ENCODE assay signal across 9 mouse cellular contexts in genomic region chr8:71633164-71633563, GRCm38 (mm10). TPM values are rescaled to one million over a fixed set of nuclear protein-coding genes. Genes with fewer than 3 reads are reported as not detected.
DNase-seq lines count a peak whose midpoint lies in the region; ATAC-seq and TF ChIP-seq lines count a peak whose summit lies in the region.
"Had no signal": no experiment of that assay in that cellular context is flagged by ENCODE, and none has a peak within 500 bp of the region (broad histone marks: within the 10 kb centered on the region; RNA-seq: fewer than 3 reads in every experiment).

No protein-coding gene starts in this region.

- H3K4me3 ChIP-seq in bone marrow macrophage, adult 2 months (ENCODE audit: insufficient read depth, low read length) = peak overlapping the region; percentile 52
- no peak overlapping the region for H3K4me3 ChIP-seq in liver, embryonic 13.5 days (replicated peaks)
- H3K4me3 ChIP-seq: erythroblast, embryonic 14.5 days had no signal

- intact Hi-C loops in heart, postnatal 25 days (cut with DNase I) = loop anchor here (2.0 to 5.0 kb wide), 2 partner anchors 36 to 70 kb away; partner anchors contain the start of gene Fam129c

- H3K9me3 ChIP-seq in liver, embryonic 13.5 days (replicated peaks) = no peaks in the 10 kb centered on the region

- no peak for ATAC-seq in liver, embryonic 13.5 days (ENCODE audit: low read depth)

- 0 out of 2 replicates have a peak, but pooled peaks have one; percentile 44 for TF ChIP-seq CTCF in bone marrow macrophage, adult 2 months (IDR thresholded peaks at IDR 0.05; ENCODE audit: low read depth, low read length)

- peak overlapping the region; percentile 26; the same call in 1 of the 2 replicates for H3K4me2 ChIP-seq in liver, embryonic 13.5 days

- H3K9ac ChIP-seq in liver, embryonic 13.5 days = no peak overlapping the region

- H3K27me3 ChIP-seq in liver, embryonic 13.5 days = peaks cover 76% of the 10 kb centered on the region

- no peaks in the 10 kb centered on the region for H3K36me3 ChIP-seq in liver, embryonic 13.5 days

- no peak for TF ChIP-seq POLR2A in bone marrow macrophage, adult 2 months (IDR thresholded peaks at IDR 0.05; ENCODE audit: borderline replicate concordance, low read depth, low read length)

- peaks cover 37% of the 10 kb centered on the region for H3K4me1 ChIP-seq in bone marrow macrophage, adult 2 months (ENCODE audit: control insufficient read depth, insufficient read depth, low read length)
- peaks cover 42% of the 10 kb centered on the region for H3K4me1 ChIP-seq in liver, embryonic 13.5 days (replicated peaks)

- peak; percentile 49 for DNase-seq in retina, postnatal 1 day
- no peak for DNase-seq in retina, embryonic 14.5 days (ENCODE audit: low spot score)
- peak; percentile 31 for DNase-seq in heart, postnatal 25 days (ENCODE audit: low spot score)
- DNase-seq in liver, embryonic 13.5 days = peak; percentile 46
- DNase-seq in spleen, postnatal 36 days (ENCODE audit: low spot score in 2 of 2) = peak; percentile 73 to 74
- DNase-seq in left cerebral cortex, adult 18-20 months (ENCODE audit: low spot score in 2 of 2) = no peak
- DNase-seq in adipocyte (ENCODE audit: low spot score) = no peak

- no peak overlapping the region for H3K27ac ChIP-seq in bone marrow macrophage, adult 2 months (ENCODE audit: insufficient read depth, low read depth, low read length)
- no peak overlapping the region for H3K27ac ChIP-seq in liver, embryonic 13.5 days

- WGBS in liver, embryonic 13.5 days (ENCODE audit: insufficient replicate concordance) = 4% methylated on average over 19 of the region's 22 CpGs

RNA-seq across cellular contexts. Expression of gene Colgalt1, which starts 22.4 kb away (rescaled TPM):
- polyA plus RNA-seq in bone marrow macrophage, adult 2 months (2012; ENCODE audit: insufficient read depth, insufficient read length, missing spikeins) = 111 and 113 TPM in 2 replicates
- total RNA-seq in heart, postnatal 25 days (2021) = 10 to 100 TPM; 41.3 to 43.1 TPM
- polyA plus RNA-seq in liver, embryonic 13.5 days (2015; fragmentation: Nextera tagmentation; extraction: Ambion mirVana) = 21.4 and 21.9 TPM in 2 replicates
- total RNA-seq in left cerebral cortex, adult 18-20 months (2021) = 10 to 100 TPM; 46.9 to 49.8 TPM

RNA-seq across cellular contexts. Expression of gene Fam129c, which starts 35.7 kb away (rescaled TPM):
- 2.5 and 2.7 TPM in 2 replicates for polyA plus RNA-seq in bone marrow macrophage, adult 2 months (2012; ENCODE audit: insufficient read depth, insufficient read length, missing spikeins)
- 1 to 10 TPM in 1 of 2 experiments, under 1 TPM in 1; 0.81 to 1.5 TPM for total RNA-seq in heart, postnatal 25 days (2021)
- 0.28 and 0.80 TPM in 2 replicates for polyA plus RNA-seq in liver, embryonic 13.5 days (2015; fragmentation: Nextera tagmentation; extraction: Ambion mirVana)
- total RNA-seq in left cerebral cortex, adult 18-20 months (2021) = 1 to 10 TPM; 1.9 to 4.8 TPM

RNA-seq across cellular contexts. Expression of gene Unc13a, which starts 38.4 kb away (rescaled TPM):
- 1.0 and 1.3 TPM in 2 replicates for polyA plus RNA-seq in bone marrow macrophage, adult 2 months (2012; ENCODE audit: insufficient read depth, insufficient read length, missing spikeins)
- total RNA-seq in heart, postnatal 25 days (2021) = under 1 TPM; 0.73 to 0.83 TPM
- polyA plus RNA-seq in liver, embryonic 13.5 days (2015; fragmentation: Nextera tagmentation; extraction: Ambion mirVana) = 0.20 TPM in 2 replicates
- total RNA-seq in left cerebral cortex, adult 18-20 months (2021) = 100 to 1,000 TPM; 267 to 296 TPM

RNA-seq across cellular contexts. Expression of gene Pgls, which starts 41.2 kb away (rescaled TPM):
- 83.5 and 88.9 TPM in 2 replicates for polyA plus RNA-seq in bone marrow macrophage, adult 2 months (2012; ENCODE audit: insufficient read depth, insufficient read length, missing spikeins)
- total RNA-seq in heart, postnatal 25 days (2021) = 10 to 100 TPM; 68.1 to 75.9 TPM
- 104 and 110 TPM in 2 replicates for polyA plus RNA-seq in liver, embryonic 13.5 days (2015; fragmentation: Nextera tagmentation; extraction: Ambion mirVana)
- 10 to 100 TPM; 31.1 to 31.3 TPM for total RNA-seq in left cerebral cortex, adult 18-20 months (2021)

RNA-seq across cellular contexts. Expression of gene Jak3, which starts 42.9 kb away (rescaled TPM):
- 15.6 and 15.7 TPM in 2 replicates for polyA plus RNA-seq in bone marrow macrophage, adult 2 months (2012; ENCODE audit: insufficient read depth, insufficient read length, missing spikeins)
- 1 to 10 TPM; 7.8 to 8.5 TPM for total RNA-seq in heart, postnatal 25 days (2021)
- 5.7 and 6.1 TPM in 2 replicates for polyA plus RNA-seq in liver, embryonic 13.5 days (2015; fragmentation: Nextera tagmentation; extraction: Ambion mirVana)
- total RNA-seq in left cerebral cortex, adult 18-20 months (2021) = 1 to 10 TPM; 4.8 to 5.0 TPM

Comparison
In these comparisons a context has a peak if more than half of its experiments do, and no peak if none do; other contexts are left out.
1. DNase-seq: peak in retina, postnatal 1 day (single experiment), heart, postnatal 25 days (single experiment), liver, embryonic 13.5 days (single experiment) and spleen, postnatal 36 days (2 of 2); none in retina, embryonic 14.5 days (single experiment), left cerebral cortex, adult 18-20 months (0 of 2) and adipocyte (single experiment).
2. RNA of gene Unc13a, which starts 38.4 kb away (total RNA-seq): 267 to 296 TPM in left cerebral cortex, adult 18-20 months; 0.73 to 0.83 TPM in heart, postnatal 25 days; every median in the first group is over 100 times any median in the second.